Mouse (Mus musculus) CH12.LX (cell line): ENCODE data around the gene Rtn1. TPM values are rescaled to one million over a fixed set of nuclear protein-coding genes. Genes with fewer than 3 reads are reported as not detected.

Experiments used
- DNase-seq: peaks from one replicate; pipeline ENCODE4 v3.0.0-alpha.2; 2013; ENCODE audit errors: extremely low read depth
- H3K27ac ChIP-seq: 2 replicates; pipeline ENCODE4 v1.5.1; 2012; ENCODE audit warnings: low read depth, mild to moderate bottlenecking, control low read depth, moderate library complexity; ENCODE audit not compliant: insufficient read depth
- H3K27me3 ChIP-seq: replicated peaks from 2 replicates; pipeline ENCODE3; 2012; ENCODE audit warnings: inconsistent platforms
- H3K36me3 ChIP-seq, 2 experiments: replicated peaks in 1 of 2; 2 replicates each; pipeline versions ENCODE3 to v1.6.1; 2012; ENCODE audit warnings: inconsistent platforms in 1 of 2, low read length in 1 of 2, mild to moderate bottlenecking in 1 of 2, mixed read lengths in 1 of 2, moderate library complexity in 1 of 2; ENCODE audit not compliant: control insufficient read depth in 1 of 2, insufficient read depth in 1 of 2
- H3K4me1 ChIP-seq, 2 experiments: 2 replicates each; pipeline ENCODE4 v1.6.1; 2012; ENCODE audit warnings: inconsistent platforms in 1 of 2, moderate library complexity in 1 of 2; ENCODE audit not compliant: insufficient read depth in 2 of 2, control insufficient read depth in 1 of 2
- H3K4me2 ChIP-seq: 2 replicates; pipeline ENCODE4 v1.6.1; 2012; ENCODE audit warnings: low read depth, mild to moderate bottlenecking, control low read depth; ENCODE audit not compliant: poor library complexity, insufficient read depth, severe bottlenecking
- H3K4me3 ChIP-seq, 3 experiments: fragments of 150-350 bp in 1 of 3; sonication (generic) in 1 of 3; replicated peaks in 1 of 3; 2 replicates each; pipeline versions ENCODE3 to v1.5.1; 2011 to 2012; ENCODE audit warnings: low read depth in 2 of 3, low read length in 2 of 3, mild to moderate bottlenecking in 2 of 3, moderate library complexity in 2 of 3, control low read depth in 1 of 3, improper control_type of control experiment in 1 of 3, inconsistent platforms in 1 of 3, mixed read lengths in 1 of 3; ENCODE audit not compliant: poor library complexity in 1 of 3
- H3K79me2 ChIP-seq: replicated peaks from 2 replicates; pipeline ENCODE4 v1.6.1; 2012; ENCODE audit warnings: mild to moderate bottlenecking, moderate library complexity; ENCODE audit not compliant: control insufficient read depth, poor library complexity, insufficient read depth, severe bottlenecking; ENCODE audit errors: extremely low read depth
- H3K9ac ChIP-seq: 2 replicates; pipeline ENCODE4 v1.6.1; 2012; ENCODE audit warnings: low read depth, mild to moderate bottlenecking, control low read depth, moderate library complexity; ENCODE audit not compliant: insufficient read depth
- H3K9me3 ChIP-seq: replicated peaks from 2 replicates; pipeline ENCODE3; 2012; ENCODE audit warnings: low read length, inconsistent platforms, mixed read lengths
- CHD1 ChIP-seq: IDR thresholded peaks from 2 replicates; pipeline ENCODE4 v1.6.1; 2012; ENCODE audit warnings: low read depth, low read length, improper control_type of control experiment, inconsistent platforms
- CHD2 ChIP-seq: IDR thresholded peaks from 2 replicates; pipeline ENCODE4 v1.6.1; 2011; ENCODE audit warnings: low read length, improper control_type of control experiment
- CTCF ChIP-seq, 2 experiments: IDR thresholded peaks in 1 of 2; conservative IDR thresholded peaks in 1 of 2; 2 replicates each; pipeline ENCODE4 v1.5.1; 2011 to 2012; ENCODE audit warnings: low read depth in 2 of 2, low read length in 2 of 2, improper control_type of control experiment in 1 of 2, inconsistent platforms in 1 of 2, mild to moderate bottlenecking in 1 of 2, moderate library complexity in 1 of 2
- ELF1 ChIP-seq: IDR thresholded peaks from 2 replicates; pipeline ENCODE4 v1.6.1; 2014; ENCODE audit warnings: low read depth, mild to moderate bottlenecking, inconsistent platforms, low read length, improper control_type of control experiment
- EP300 ChIP-seq: IDR thresholded peaks from 2 replicates; pipeline ENCODE4 v1.6.1; 2011; ENCODE audit warnings: low read length, improper control_type of control experiment
- GABPA ChIP-seq: IDR thresholded peaks from 2 replicates; pipeline ENCODE4 v1.6.1; 2012; ENCODE audit warnings: low read depth, low read length, improper control_type of control experiment, inconsistent platforms; ENCODE audit not compliant: insufficient replicate concordance
- HCFC1 ChIP-seq: IDR thresholded peaks from 2 replicates; pipeline ENCODE4 v1.6.1; 2012; ENCODE audit warnings: low read depth, mild to moderate bottlenecking, inconsistent platforms, low read length, improper control_type of control experiment
- JUN ChIP-seq: IDR thresholded peaks from 2 replicates; pipeline ENCODE4 v1.6.1; 2011; ENCODE audit warnings: low read depth, mild to moderate bottlenecking, low read length, improper control_type of control experiment, moderate library complexity; ENCODE audit not compliant: insufficient read depth
- KAT2A ChIP-seq: IDR thresholded peaks from 2 replicates; pipeline ENCODE4 v1.6.1; 2012; ENCODE audit warnings: low read length, improper control_type of control experiment, inconsistent platforms; ENCODE audit not compliant: insufficient replicate concordance
- MAX ChIP-seq: IDR thresholded peaks from 2 replicates; pipeline ENCODE4 v1.6.1; 2011; ENCODE audit warnings: low read length, improper control_type of control experiment
- MAZ ChIP-seq: IDR thresholded peaks from 2 replicates; pipeline ENCODE4 v1.6.1; 2012; ENCODE audit warnings: low read depth, mild to moderate bottlenecking, inconsistent platforms, low read length, improper control_type of control experiment, moderate library complexity
- MYC ChIP-seq: IDR thresholded peaks from 2 replicates; pipeline ENCODE4 v1.6.1; 2011; ENCODE audit warnings: low read depth, mild to moderate bottlenecking, improper control_type of control experiment, low read length
- NRF1 ChIP-seq: IDR thresholded peaks from 2 replicates; pipeline ENCODE4 v1.6.1; 2014; ENCODE audit warnings: low read depth, mild to moderate bottlenecking, inconsistent platforms, low read length, improper control_type of control experiment, moderate library complexity
- PAX5 ChIP-seq: IDR thresholded peaks from 2 replicates; pipeline ENCODE4 v1.6.1; 2012; ENCODE audit warnings: low read length, inconsistent platforms, mixed read lengths
- RAD21 ChIP-seq: IDR thresholded peaks from 2 replicates; pipeline ENCODE4 v1.6.1; 2011; ENCODE audit warnings: low read depth, mild to moderate bottlenecking, low read length, improper control_type of control experiment, moderate library complexity
- RCOR1 ChIP-seq: conservative IDR thresholded peaks from 2 replicates; pipeline ENCODE4 v1.6.1; 2012; ENCODE audit warnings: low read depth, mild to moderate bottlenecking, inconsistent platforms, low read length, improper control_type of control experiment
- TCF12 ChIP-seq: IDR thresholded peaks from 2 replicates; pipeline ENCODE4 v1.6.1; 2014; ENCODE audit warnings: low read depth, mild to moderate bottlenecking, inconsistent platforms, low read length, improper control_type of control experiment
- UBTF ChIP-seq: IDR thresholded peaks from 2 replicates; pipeline ENCODE4 v1.6.1; 2012; ENCODE audit warnings: low read depth, mild to moderate bottlenecking, inconsistent platforms, low read length, improper control_type of control experiment, moderate library complexity
- USF1 ChIP-seq: IDR thresholded peaks from 2 replicates; pipeline ENCODE4 v1.6.1; 2014; ENCODE audit warnings: low read depth, mild to moderate bottlenecking, inconsistent platforms, low read length, improper control_type of control experiment
- USF2 ChIP-seq: conservative IDR thresholded peaks from 2 replicates; pipeline ENCODE4 v1.6.1; 2011; ENCODE audit warnings: low read depth, low read length, improper control_type of control experiment
- ZC3H11A ChIP-seq: IDR thresholded peaks from 2 replicates; pipeline ENCODE4 v1.6.1; 2012; ENCODE audit warnings: low read depth, mild to moderate bottlenecking, inconsistent platforms, low read length, improper control_type of control experiment
- ZMIZ1 ChIP-seq: IDR thresholded peaks from 2 replicates; pipeline ENCODE4 v1.6.1; 2012; ENCODE audit warnings: low read depth, mild to moderate bottlenecking, inconsistent platforms, low read length, improper control_type of control experiment
- dilution Hi-C: fragments of 300-500 bp; cut with MboI; formaldehyde crosslinking; loops from 2 replicates; pipeline ENCODE4 v1.14.3; 2020; ENCODE audit warnings: low sequenced_read_pairs; ENCODE audit not compliant: extremely low pct_unique_long_range_greater_than_20kb, extremely low pct_ligation_motif_present
- in situ Hi-C: fragments of 300-500 bp; cut with MboI; formaldehyde crosslinking; loops from 3 replicates; pipeline ENCODE4 v1.14.3; 2019; ENCODE audit warnings: low sequenced_read_pairs, low pct_ligation_motif_present, low pct_unique_long_range_greater_than_20kb, mixed read lengths
- polyA plus RNA-seq: library from polyadenylated mRNA; unstranded; fragments of >175 nt; gene quantifications from 2 replicates; pipeline ENCODE4 v1.2.1, GENCODE M21; 2012; ENCODE audit warnings: low read depth; ENCODE audit not compliant: insufficient read length
- total RNA-seq, 2 experiments: library from RNA; depleted of rRNA; stranded (reverse); fragments of 300-350 nt in 1 of 2; fragments of >200 nt in 1 of 2; gene quantifications; 2 replicates each; pipeline ENCODE4 v1.2.3; 2012 to 2014

The Rtn1 gene
- total and polyA plus RNA-seq, 3 experiments = 0.08 to 0.17 TPM; not detected in 1

- in situ Hi-C loops = loop anchor here (25.0 kb wide), 1 partner anchor 646 kb away; no protein-coding TSS in a partner anchor
- Histone ChIP-seq H3K4me2 (no peak overlapping the region), H3K27me3 (no peaks in the 10 kb centered on the region), H3K4me1 (peaks cover 0 to 5% of the 10 kb centered on the region in 2 experiments; a peak in 2 of 4 replicates), H3K4me3 (no peak overlapping the region), H3K79me2 (no peaks in the 10 kb centered on the region), H3K9me3 (no peaks in the 10 kb centered on the region), H3K9ac (no peak overlapping the region), H3K36me3 (no peaks in the 10 kb centered on the region), H3K27ac (no peak overlapping the region)
- no peak for TF ChIP-seq ZC3H11A
- no peak for TF ChIP-seq GABPA
- TF ChIP-seq USF1 = no peak
- no peak for TF ChIP-seq RCOR1
- TF ChIP-seq MAX = no peak
- TF ChIP-seq ZMIZ1 = no peak
- no peak for TF ChIP-seq CHD2
- TF ChIP-seq TCF12 = no peak
- TF ChIP-seq CHD1 = no peak
- TF ChIP-seq EP300 = no peak
- TF ChIP-seq RAD21 = no peak
- TF ChIP-seq UBTF = no peak
- TF ChIP-seq PAX5 = no peak
- no peak for TF ChIP-seq NRF1
- no peak for TF ChIP-seq JUN
- DNase-seq = no peak
- dilution Hi-C loops = no loop called here
These were observed 553 bp downstream of the Rtn1 start for GRCm38 (mm10) chr12:72408111-72408891.

GRCm38 (mm10) chr12:72407721-72408110 lies 1.1 kb downstream of the Rtn1 start:
- H3K4me3 ChIP-seq = no peak overlapping the region
- TF ChIP-seq RAD21 (no peak), USF2 (no peak), HCFC1 (no peak), MAX (no peak), MAZ (no peak), CTCF (conservative IDR thresholded peaks at IDR 0.05 in 1 of 2, IDR thresholded peaks at IDR 0.05 in 1 of 2; ENCODE audit: low read depth in 2 of 2, low read length in 2 of 2) (no peak), TCF12 (no peak), ZMIZ1 (no peak), ELF1 (no peak), KAT2A (no peak), USF1 (no peak), RCOR1 (no peak), ZC3H11A (no peak), JUN (no peak), MYC (no peak), EP300 (no peak)
- TF ChIP-seq, all 38 proteins: peak for 0

More at GRCm38 (mm10) chr12:72407721-72408110, 1.1 kb downstream of the Rtn1 start:
- dilution Hi-C loops = no loop called here
- H3K27ac ChIP-seq = no peak overlapping the region
- no peaks in the 10 kb centered on the region for H3K9me3 ChIP-seq
- no peak overlapping the region for H3K9ac ChIP-seq
- H3K79me2 ChIP-seq = no peaks in the 10 kb centered on the region
- no peak overlapping the region for H3K4me2 ChIP-seq
- H3K27me3 ChIP-seq = no peaks in the 10 kb centered on the region
- DNase-seq = no peak
- H3K36me3 ChIP-seq = no peaks in the 10 kb centered on the region
- H3K4me1 ChIP-seq = peaks cover 0 to 5% of the 10 kb centered on the region in 2 experiments; a peak in 2 of 4 replicates
- in situ Hi-C loops = loop anchor here (25.0 kb wide), 1 partner anchor 645 kb away; no protein-coding TSS in a partner anchor
